ENCODE assay signal across 8 mouse cellular contexts in the genomic region with DNA sequence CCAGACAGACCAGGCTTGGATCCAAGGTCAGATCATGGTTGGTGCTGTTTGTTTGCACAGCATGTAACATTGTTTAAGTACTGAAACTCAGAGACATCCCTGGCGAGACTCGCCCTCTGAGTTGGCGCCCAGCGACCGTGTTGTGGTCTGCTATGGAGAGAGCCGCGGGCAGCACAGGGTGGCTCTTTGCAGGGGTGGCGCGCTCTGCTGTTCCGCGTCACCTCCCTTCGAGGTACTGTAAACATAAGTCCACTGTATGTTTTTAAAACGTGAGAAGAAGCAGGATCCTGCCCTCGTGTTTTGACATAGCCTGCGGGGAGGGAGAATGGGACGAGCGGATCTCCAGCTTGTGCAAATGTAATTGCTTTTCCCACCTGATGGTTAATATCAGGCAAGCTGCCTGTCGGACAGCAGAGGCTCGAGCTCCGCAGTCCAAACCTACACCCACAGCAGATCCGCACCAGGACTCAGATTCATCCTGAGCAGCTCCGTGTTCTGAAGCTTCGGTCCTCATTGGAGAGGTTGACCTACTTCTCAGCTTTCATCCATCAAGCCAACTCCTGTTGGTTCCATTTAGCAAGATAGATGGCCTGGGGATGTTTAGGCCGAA.
DNase-seq lines count a peak whose midpoint lies in the region; ATAC-seq and TF ChIP-seq lines count a peak whose summit lies in the region.

No protein-coding gene starts in this region.

- no peak overlapping the region for H3K4me3 ChIP-seq in gastrocnemius, adult 2 months

- no peak for TF ChIP-seq CTCF in gastrocnemius, adult 2 months (IDR thresholded peaks at IDR 0.05)

- peak; percentile 41; the same call in 1 of the 2 replicates for ATAC-seq in frontal cortex, adult (ENCODE audit: low TSS enrichment)

- no peak overlapping the region for H3K27ac ChIP-seq in gastrocnemius, adult 2 months

- DNase-seq in frontal cortex, postnatal 10 days (ENCODE audit: low spot score in 2 of 2): no peak
- peak; percentile 48 for DNase-seq in ovary, postnatal 36 days (ENCODE audit: low spot score)
- DNase-seq in ovary, postnatal 14 days (ENCODE audit: low spot score): no peak
- peak; percentile 4 for DNase-seq in liver
- DNase-seq in gastrocnemius, adult 2 months: no peak
- DNase-seq in adrenal gland, postnatal 14 days: no peak
- no peak for DNase-seq in layer of hippocampus, postnatal 25 days (ENCODE audit: extremely low spot score in 1 of 2, low spot score in 1 of 2)

- intact Hi-C loops in gastrocnemius, adult 2 months (cut with DNase I): no loop called here

Comparison
In these comparisons a context has a peak if more than half of its experiments do, and no peak if none do; other contexts are left out.
1. DNase-seq: peak in ovary, postnatal 36 days (single experiment) and liver (single experiment); none in frontal cortex, postnatal 10 days (0 of 2), ovary, postnatal 14 days (single experiment), gastrocnemius, adult 2 months (single experiment), adrenal gland, postnatal 14 days (single experiment) and layer of hippocampus, postnatal 25 days (0 of 2).